In the genomic region with DNA sequence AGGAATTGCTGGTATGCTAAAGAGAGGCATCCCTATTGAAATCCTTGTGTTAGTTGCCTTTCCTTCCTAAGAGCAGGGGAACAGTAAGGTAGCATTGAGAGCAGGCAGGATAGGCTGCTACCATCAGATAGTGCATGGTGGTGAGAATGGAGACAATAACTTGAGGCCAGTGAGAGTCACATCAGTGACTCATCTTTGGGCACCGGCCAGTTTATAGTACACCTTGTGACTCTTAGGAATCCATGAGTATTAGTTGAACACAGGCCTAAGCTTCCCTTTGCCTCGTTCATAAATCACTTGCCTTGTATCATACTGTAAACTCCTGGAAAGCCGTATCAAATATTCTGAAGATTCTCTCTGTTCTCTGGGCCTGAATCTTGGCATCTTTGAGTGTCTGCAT, we compare ENCODE assay signal across 12 mouse cellular contexts.
DNase-seq lines count a peak whose midpoint lies in the region; ATAC-seq lines count a peak whose summit lies in the region.
"Had no signal": no experiment of that assay in that cellular context is flagged by ENCODE, and none has a peak within 500 bp of the region (broad histone marks: within the 10 kb centered on the region; RNA-seq: fewer than 3 reads in every experiment).

No protein-coding gene starts in this region.

- DNase-seq in gastrocnemius, adult 18-20 months (ENCODE audit: low spot score) = peak; percentile 22
- no peak for DNase-seq in gastrocnemius, adult 8-10 months (ENCODE audit: low spot score in 2 of 2)
- peak; percentile 45 for DNase-seq in urinary bladder, postnatal 14 days (ENCODE audit: low spot score)
- no peak for DNase-seq in urinary bladder, postnatal 10 days (ENCODE audit: low spot score)
- peak; percentile 37 for DNase-seq in adrenal gland, postnatal 10 days
- DNase-seq in skeletal muscle tissue, adult 2 months (ENCODE audit: low read depth, low spot score) = peak; percentile 21
- DNase-seq in thymus, postnatal 14 days = no peak
- DNase-seq: heart, adult 18-20 months; liver, embryonic 13.5 days had no signal

- ATAC-seq in frontal cortex, adult (ENCODE audit: low TSS enrichment) = no peak
- ATAC-seq: CD4-positive, CD25-positive, alpha-beta regulatory T cell, adult 4 months; midbrain, embryonic 15.5 days had no signal

Comparison
In these comparisons a context has a peak if more than half of its experiments do, and no peak if none do; other contexts are left out.
1. DNase-seq: peak in gastrocnemius, adult 18-20 months (single experiment), urinary bladder, postnatal 14 days (single experiment), adrenal gland, postnatal 10 days (single experiment) and skeletal muscle tissue, adult 2 months (single experiment); none in gastrocnemius, adult 8-10 months (0 of 2), urinary bladder, postnatal 10 days (single experiment) and thymus, postnatal 14 days (single experiment).